In genomic region chr2:92790374-92790773, GRCm38 (mm10) we compare ENCODE assay signal across 10 mouse cellular contexts.
"Had no signal": no experiment of that assay in that cellular context is flagged by ENCODE, and none has a peak within 500 bp of the region (broad histone marks: within the 10 kb centered on the region; RNA-seq: fewer than 3 reads in every experiment).

No protein-coding gene starts in this region.

- DNase-seq: liver, postnatal 0 days; lung, adult 2 months; lung, postnatal 14 days; lung, postnatal 36 days; thymus, adult 2 months; thymus, postnatal 25 days; thymus, postnatal 4 days had no signal

- ATAC-seq: liver, postnatal 0 days; lung, postnatal 0 days; midbrain, embryonic 13.5 days; midbrain, embryonic 15.5 days had no signal
